Mouse (Mus musculus) embryonic facial prominence, embryonic 10.5 days (tissue): ENCODE data around the gene Clec14a. TPM values are rescaled to one million over a fixed set of nuclear protein-coding genes. Genes with fewer than 3 reads are reported as not detected.
"Not testable (repeated sequence)": the region's sequence is repeated elsewhere in the genome, so short reads cannot be mapped to it uniquely, and the experiment has no call there.

Experiments
- DNase-seq: peaks from one replicate; pipeline ENCODE4 v3.0.0-alpha.2; 2017; ENCODE audit warnings: low spot score
- H3K27ac ChIP-seq: fragments of 300-500 bp; sonication (generic); replicated peaks from 2 replicates; pipeline ENCODE4 v1.5.1; 2016; ENCODE audit warnings: mild to moderate bottlenecking
- H3K27me3 ChIP-seq: fragments of 300-500 bp; sonication (generic); replicated peaks from 2 replicates; pipeline ENCODE4 v1.6.1; 2016; ENCODE audit warnings: low read depth, mild to moderate bottlenecking; ENCODE audit not compliant: poor library complexity, severe bottlenecking
- H3K36me3 ChIP-seq: fragments of 300-500 bp; sonication (generic); replicated peaks from 2 replicates; pipeline ENCODE4 v1.6.1; 2016; ENCODE audit warnings: mild to moderate bottlenecking, moderate library complexity
- H3K4me1 ChIP-seq: fragments of 300-500 bp; sonication (generic); 2 replicates; pipeline ENCODE4 v1.6.1; 2016
- H3K4me3 ChIP-seq: fragments of 300-500 bp; sonication (generic); 2 replicates; pipeline ENCODE4 v1.5.1; 2016; ENCODE audit warnings: mild to moderate bottlenecking, moderate library complexity
- H3K9me3 ChIP-seq: fragments of 300-500 bp; sonication (generic); 2 replicates; pipeline ENCODE4 v1.6.1; 2016; ENCODE audit warnings: mild to moderate bottlenecking
- WGBS: fragments of 180-500 bp; shearing (Covaris S2); methylation state at CpG from one replicate; pipeline ENCODE4 v1.1.7; 2016; 5-methylcytosine and 5-hydroxymethylcytosine counted together
- polyA plus RNA-seq: library from polyadenylated mRNA; unstranded; fragments of >200 nt; fragmentation: Nextera tagmentation; extraction: Ambion mirVana; gene quantifications from 2 replicates; pipeline ENCODE4 v1.2.1, GENCODE M21; 2016

The Clec14a gene
- 3.7 and 4.7 TPM in 2 replicates for polyA plus RNA-seq

GRCm38 (mm10) chr12:58268563-58269501 is at the start of gene Clec14a:
Clec14a (minus strand) TSS chr12:58269290.
- no peaks in the 10 kb centered on the region for H3K9me3 ChIP-seq
- DNase-seq = peak; percentile 72
- 5% methylated on average over 32 of the region's 32 CpGs for WGBS
- H3K4me1 ChIP-seq = peaks cover 21% of the 10 kb centered on the region
- peaks cover 15% of the 10 kb centered on the region for H3K27me3 ChIP-seq
- peak within 1 kb of the TSS; percentile 81 for H3K27ac ChIP-seq
- peak within 1 kb of the TSS; percentile 58 for H3K4me3 ChIP-seq
- no peaks in the 10 kb centered on the region for H3K36me3 ChIP-seq

DNA sequence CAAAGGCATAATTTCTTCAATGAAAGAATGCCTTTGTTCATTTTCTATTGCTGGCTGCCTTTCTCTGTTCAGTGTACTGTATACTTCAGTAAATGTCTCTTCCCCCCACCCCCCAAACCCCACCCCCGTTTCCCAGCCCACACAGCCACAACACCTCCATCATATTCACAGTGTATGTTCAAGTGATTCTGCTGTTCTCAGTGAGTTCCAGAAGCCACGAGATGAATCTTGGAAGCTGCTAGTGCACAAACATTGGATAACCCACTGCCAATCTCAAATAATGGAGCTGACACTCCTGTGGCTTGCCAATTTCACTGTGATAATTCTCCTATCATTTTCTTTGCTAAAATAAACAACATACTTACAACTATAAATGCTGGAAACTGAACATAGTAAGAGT is 38.7 kb upstream of the Clec14a start:
- H3K27ac ChIP-seq = no peak overlapping the region
- DNase-seq = no peak
- WGBS = 81% methylated on average over 2 of the region's 2 CpGs
- H3K27me3 ChIP-seq = no peaks in the 10 kb centered on the region
- H3K4me3 ChIP-seq = no peak overlapping the region
- H3K4me1 ChIP-seq = no peaks in the 10 kb centered on the region
- H3K36me3 ChIP-seq = no peaks in the 10 kb centered on the region
- H3K9me3 ChIP-seq = no peaks in the 10 kb centered on the region

- not testable (repeated sequence) for H3K4me1 ChIP-seq, H3K27ac ChIP-seq, DNase-seq, H3K4me3 ChIP-seq, H3K27me3 ChIP-seq, H3K9me3 ChIP-seq, H3K36me3 ChIP-seq
- 83% methylated on average over 8 of the region's 8 CpGs for WGBS
Observed at GRCm38 (mm10) chr12:58306402-58306801, 37.3 kb upstream of the Clec14a start.

DNA sequence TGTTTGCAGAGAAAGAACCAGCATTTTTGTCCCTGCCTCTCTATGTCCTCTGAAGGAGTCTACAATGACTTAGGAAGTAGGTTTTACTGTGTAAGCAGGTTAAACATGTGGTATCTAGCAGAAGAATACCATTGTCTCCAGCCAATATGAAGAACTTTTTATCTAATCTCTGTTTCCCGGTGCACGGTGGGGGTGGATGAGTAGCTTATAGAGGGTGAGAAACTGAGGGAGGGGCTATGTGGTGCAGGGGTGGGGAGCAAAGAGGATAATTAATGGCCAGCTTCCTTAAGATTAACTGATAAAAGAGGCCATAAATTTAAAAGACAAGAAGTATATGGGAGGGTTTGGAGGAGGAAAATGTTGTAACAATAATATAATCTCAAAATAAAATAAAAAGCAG is 36.5 kb upstream of the Clec14a start:
- no peak overlapping the region for H3K27ac ChIP-seq
- no peak for DNase-seq
- H3K9me3 ChIP-seq = no peaks in the 10 kb centered on the region
- H3K36me3 ChIP-seq = no peaks in the 10 kb centered on the region
- H3K4me1 ChIP-seq = no peaks in the 10 kb centered on the region
- WGBS = 82% methylated on average over 2 of the region's 2 CpGs
- H3K27me3 ChIP-seq = no peaks in the 10 kb centered on the region
- H3K4me3 ChIP-seq = no peak overlapping the region

- Histone ChIP-seq H3K36me3 (no peaks in the 10 kb centered on the region), H3K27ac (no peak overlapping the region), H3K4me3 (no peak overlapping the region), H3K4me1 (no peaks in the 10 kb centered on the region), H3K9me3 (no peaks in the 10 kb centered on the region), H3K27me3 (no peaks in the 10 kb centered on the region)
- DNase-seq = no peak
- 75% methylated on average over 6 of the region's 6 CpGs for WGBS
Observed at GRCm38 (mm10) chr12:58296980-58297379, 27.9 kb upstream of the Clec14a start.

GRCm38 (mm10) chr12:58285912-58286311 is 16.8 kb upstream of the Clec14a start:
- WGBS = 89% methylated on average over 3 of the region's 3 CpGs
- Histone ChIP-seq H3K27me3 (no peaks in the 10 kb centered on the region), H3K4me3 (no peak overlapping the region), H3K9me3 (no peaks in the 10 kb centered on the region), H3K4me1 (no peaks in the 10 kb centered on the region), H3K27ac (no peak overlapping the region), H3K36me3 (no peaks in the 10 kb centered on the region)
- no peak for DNase-seq

GRCm38 (mm10) chr12:58270520-58270919 is 1.4 kb upstream of the Clec14a start:
- no peak overlapping the region for H3K4me3 ChIP-seq
- H3K4me1 ChIP-seq = peaks cover 21% of the 10 kb centered on the region
- H3K9me3 ChIP-seq = no peaks in the 10 kb centered on the region
- DNase-seq = no peak
- no peaks in the 10 kb centered on the region for H3K36me3 ChIP-seq
- peaks cover 15% of the 10 kb centered on the region for H3K27me3 ChIP-seq
- 81% methylated on average over 6 of the region's 6 CpGs for WGBS
- no peak overlapping the region for H3K27ac ChIP-seq

DNA sequence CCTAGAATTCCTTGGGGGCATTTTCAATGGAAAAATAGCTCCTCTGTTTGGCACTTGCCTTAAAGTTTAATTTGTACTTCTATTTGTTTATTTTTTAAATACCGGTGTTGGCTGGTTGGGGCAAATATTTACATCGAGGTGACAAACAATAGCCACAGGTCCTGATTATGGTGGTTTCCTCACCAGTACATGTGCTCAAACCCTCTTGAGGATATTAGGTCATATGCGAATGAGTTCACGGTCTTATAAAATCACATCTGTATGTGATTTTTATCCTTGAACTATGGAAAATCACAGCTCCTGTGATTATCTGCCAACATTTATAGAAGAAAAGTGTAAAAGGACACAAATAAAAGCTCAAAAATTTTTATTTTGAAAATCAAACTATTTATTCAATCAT is 415 bp upstream of the Clec14a start:
- no peaks in the 10 kb centered on the region for H3K9me3 ChIP-seq
- no peak for DNase-seq
- no peaks in the 10 kb centered on the region for H3K36me3 ChIP-seq
- H3K4me1 ChIP-seq = peaks cover 21% of the 10 kb centered on the region
- WGBS = 57% methylated on average over 4 of the region's 4 CpGs
- no peak overlapping the region for H3K4me3 ChIP-seq
- H3K27me3 ChIP-seq = peaks cover 15% of the 10 kb centered on the region
- peak overlapping the region; percentile 81 for H3K27ac ChIP-seq

GRCm38 (mm10) chr12:58268186-58268562 is 916 bp downstream of the Clec14a start:
- 3% methylated on average over 15 of the region's 15 CpGs for WGBS

DNA sequence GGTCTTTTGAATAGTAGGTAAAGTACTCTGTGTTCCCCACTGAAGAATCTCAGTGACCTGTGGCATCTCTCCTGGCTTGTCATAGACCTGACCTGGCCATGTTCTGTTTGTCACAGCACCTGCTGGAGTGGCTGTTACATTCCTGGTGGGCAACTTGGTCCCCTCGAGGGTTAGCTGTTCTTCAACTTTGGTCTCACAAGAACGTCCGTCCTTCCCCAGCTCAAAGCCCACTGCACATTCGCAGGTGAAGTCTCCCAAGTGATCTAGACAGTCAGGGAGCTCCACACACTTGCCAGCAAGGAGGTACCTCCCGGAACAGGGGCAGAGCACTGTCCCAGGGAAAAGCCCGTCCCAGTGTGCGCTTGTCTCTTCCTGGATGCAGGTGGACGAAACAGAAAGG is 1.3 kb downstream of the Clec14a start:
- peaks cover 21% of the 10 kb centered on the region for H3K4me1 ChIP-seq
- H3K36me3 ChIP-seq = no peaks in the 10 kb centered on the region
- H3K27ac ChIP-seq = peak overlapping the region; percentile 81
- peaks cover 15% of the 10 kb centered on the region for H3K27me3 ChIP-seq
- H3K9me3 ChIP-seq = no peaks in the 10 kb centered on the region
- H3K4me3 ChIP-seq = peak overlapping the region; percentile 58
- 33% methylated on average over 8 of the region's 8 CpGs for WGBS
- no peak for DNase-seq

More at GRCm38 (mm10) chr12:58268186-58268562, 916 bp downstream of the Clec14a start:
- peaks cover 21% of the 10 kb centered on the region for H3K4me1 ChIP-seq
- peaks cover 15% of the 10 kb centered on the region for H3K27me3 ChIP-seq
- DNase-seq = no peak
- H3K9me3 ChIP-seq = no peaks in the 10 kb centered on the region
- H3K36me3 ChIP-seq = no peaks in the 10 kb centered on the region
- peak overlapping the region; percentile 81 for H3K27ac ChIP-seq
- H3K4me3 ChIP-seq = peak overlapping the region; percentile 58

DNA sequence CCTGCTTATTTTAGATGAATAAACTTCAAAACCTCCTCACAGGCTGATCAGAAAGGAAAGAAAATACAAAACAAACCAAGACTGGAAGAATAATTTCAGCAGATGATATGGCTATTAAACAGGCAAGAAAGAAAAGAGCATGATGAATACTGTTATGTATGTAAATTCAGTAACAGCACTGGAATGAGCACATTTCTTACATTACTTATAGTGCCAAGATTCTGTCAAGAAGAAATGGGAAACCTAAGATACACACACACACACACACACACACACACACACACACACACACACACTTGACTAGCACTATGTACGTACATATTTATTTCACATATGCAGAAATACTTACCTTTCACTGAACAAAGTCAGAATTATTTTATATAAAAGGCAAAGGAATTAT is 17.2 kb downstream of the Clec14a start:
- H3K36me3 ChIP-seq = no peaks in the 10 kb centered on the region
- no peak overlapping the region for H3K27ac ChIP-seq
- DNase-seq = no peak
- no peaks in the 10 kb centered on the region for H3K4me1 ChIP-seq
- no peaks in the 10 kb centered on the region for H3K9me3 ChIP-seq
- no peaks in the 10 kb centered on the region for H3K27me3 ChIP-seq
- 93% methylated on average over 1 of the region's 1 CpGs for WGBS
- no peak overlapping the region for H3K4me3 ChIP-seq

DNA sequence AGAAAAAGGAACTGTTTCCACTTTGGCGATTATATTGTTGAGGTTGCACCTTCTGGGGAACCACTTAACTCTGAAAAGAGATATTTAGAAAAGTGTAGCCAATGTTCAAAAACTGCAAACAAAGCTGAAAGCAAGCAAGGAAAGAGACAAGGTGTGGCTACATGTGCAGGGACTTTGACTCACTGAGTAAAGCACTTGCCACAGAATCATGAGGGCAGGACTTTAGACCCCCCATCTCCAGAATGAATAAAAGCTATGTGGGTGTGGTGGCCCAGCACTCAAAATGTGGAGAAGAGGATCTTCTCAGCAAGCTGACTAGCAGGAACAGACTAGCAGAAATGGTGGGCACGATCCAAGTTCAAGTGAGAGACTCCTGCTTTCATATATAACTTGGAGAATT is 36.6 kb downstream of the Clec14a start:
- no peak for DNase-seq
- H3K4me3 ChIP-seq = no peak overlapping the region
- no peaks in the 10 kb centered on the region for H3K36me3 ChIP-seq
- WGBS = 86% methylated on average over 2 of the region's 2 CpGs
- no peaks in the 10 kb centered on the region for H3K9me3 ChIP-seq
- H3K27me3 ChIP-seq = no peaks in the 10 kb centered on the region
- H3K27ac ChIP-seq = no peak overlapping the region
- H3K4me1 ChIP-seq = no peaks in the 10 kb centered on the region

DNA sequence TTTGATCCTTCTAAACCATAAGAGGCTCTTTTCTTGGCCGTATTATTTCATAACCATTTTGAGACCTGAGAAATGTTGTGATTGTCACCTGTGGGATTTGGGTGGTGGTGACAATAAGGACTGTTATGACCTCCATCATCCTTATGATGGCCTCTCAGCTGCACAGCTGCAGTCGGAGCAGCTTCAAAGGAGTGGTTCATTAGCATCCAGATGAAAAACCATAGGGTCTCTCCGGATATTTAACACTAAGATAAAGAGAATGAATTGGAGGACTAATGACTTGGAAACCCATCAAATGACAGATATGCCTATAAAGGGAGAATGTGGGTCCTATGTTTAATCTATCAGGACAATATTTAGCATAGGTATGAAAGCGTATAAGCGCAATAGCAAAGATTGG is 43.4 kb downstream of the Clec14a start:
- Histone ChIP-seq H3K4me3 (no peak overlapping the region), H3K4me1 (no peaks in the 10 kb centered on the region), H3K27ac (no peak overlapping the region), H3K36me3 (no peaks in the 10 kb centered on the region), H3K9me3 (no peaks in the 10 kb centered on the region), H3K27me3 (no peaks in the 10 kb centered on the region)
- WGBS = 86% methylated on average over 5 of the region's 5 CpGs
- DNase-seq = no peak
